Mouse (Mus musculus): ENCODE measurements around the gene Sult6b2.

GRCm38 (mm10) chr6:142825449-142825848, 21.1 kb upstream of the Sult6b2 start:
- TF ChIP-seq CTCF (IDR thresholded peaks at IDR 0.05; ENCODE audit: low read depth, low read length) (no peak), POLR2A (IDR thresholded peaks at IDR 0.05; ENCODE audit: extremely low read depth, insufficient read depth, low read length) (no peak)

All from liver, adult 2 months (tissue).